Mouse (Mus musculus) liver, embryonic 14.5 days (tissue): ENCODE measurements around the gene Tex22. TPM values are rescaled to one million over a fixed set of nuclear protein-coding genes. Genes with fewer than 3 reads are reported as not detected.

Source experiments
- ATAC-seq: fragments of 200-750 bp; cut with Nextera tagmentation; 2 replicates; pipeline ENCODE4 v1.8.0; 2017; ENCODE audit warnings: moderate number of reproducible peaks, mild to moderate bottlenecking, moderate library complexity; ENCODE audit not compliant: insufficient read depth
- DNase-seq, 3 experiments: peaks; one replicate each; pipeline ENCODE4 v3.0.0-alpha.2; 2012 to 2013; ENCODE audit warnings: low read depth in 3 of 3, low spot score in 3 of 3
- H3K27ac ChIP-seq: fragments of 300-500 bp; sonication (generic); 2 replicates; pipeline ENCODE4 v1.5.1; 2014; ENCODE audit warnings: moderate library complexity, mild to moderate bottlenecking, control low read depth, inconsistent platforms
- H3K27me3 ChIP-seq: fragments of 300-500 bp; sonication (generic); 2 replicates; pipeline ENCODE4 v1.6.1; 2014; ENCODE audit warnings: mild to moderate bottlenecking, low read length, moderate library complexity; ENCODE audit not compliant: control insufficient read depth, insufficient read depth
- H3K36me3 ChIP-seq: fragments of 300-500 bp; sonication (generic); replicated peaks from 2 replicates; pipeline ENCODE4 v1.6.1; 2014; ENCODE audit warnings: low read depth; ENCODE audit not compliant: control insufficient read depth, insufficient read depth
- H3K4me1 ChIP-seq, 2 experiments: fragments of 200-500 bp in 1 of 2; fragments of 300-500 bp in 1 of 2; sonication (generic) in 1 of 2; replicated peaks; 2 replicates each; pipeline ENCODE4 v1.6.1; 2012 to 2014; ENCODE audit warnings: antibody characterized with exemption in 1 of 2, inconsistent platforms in 1 of 2, low read length in 1 of 2; ENCODE audit not compliant: control insufficient read depth in 2 of 2, insufficient read depth in 2 of 2
- H3K4me2 ChIP-seq: fragments of 300-500 bp; sonication (generic); 2 replicates; pipeline ENCODE4 v1.6.1; 2014; ENCODE audit warnings: low read depth, mild to moderate bottlenecking, control low read depth, moderate library complexity
- H3K4me3 ChIP-seq, 2 experiments: fragments of 200-500 bp in 1 of 2; fragments of 300-500 bp in 1 of 2; sonication (generic) in 1 of 2; 2 replicates each; pipeline ENCODE4 v1.5.1; 2012 to 2014; ENCODE audit warnings: low read depth in 2 of 2, low read length in 2 of 2, mild to moderate bottlenecking in 2 of 2, control low read depth in 1 of 2, inconsistent platforms in 1 of 2, moderate library complexity in 1 of 2; ENCODE audit not compliant: insufficient read depth in 1 of 2
- H3K9ac ChIP-seq: fragments of 300-500 bp; sonication (generic); replicated peaks from 2 replicates; pipeline ENCODE4 v1.6.1; 2014; ENCODE audit warnings: mild to moderate bottlenecking, control low read depth, moderate library complexity
- H3K9me3 ChIP-seq: fragments of 300-500 bp; sonication (generic); 2 replicates; pipeline ENCODE4 v1.6.1; 2016; ENCODE audit warnings: low read length, mixed read lengths; ENCODE audit not compliant: control insufficient read depth
- CTCF ChIP-seq: IDR thresholded peaks from 2 replicates; pipeline ENCODE4 v1.5.1; 2016; ENCODE audit warnings: antibody characterized with exemption, low read depth, control low read depth
- EP300 ChIP-seq: IDR thresholded peaks from 2 replicates; pipeline ENCODE4 v1.6.1; 2016; ENCODE audit warnings: antibody characterized with exemption, low read depth
- WGBS: fragments of 180-500 bp; shearing (Covaris S2); extraction: QIAGEN DNeasy Blood & Tissue Kit; methylation state at CpG from one replicate; pipeline ENCODE4 v1.1.7; 2014; ENCODE audit not compliant: insufficient replicate concordance; 5-methylcytosine and 5-hydroxymethylcytosine counted together
- polyA plus RNA-seq, 2 experiments: library from polyadenylated mRNA; depleted of rRNA in 1 of 2; stranded (reverse) in 1 of 2; unstranded in 1 of 2; fragments of >200 nt; fragmentation: Nextera tagmentation in 1 of 2; extraction: Ambion mirVana in 1 of 2; gene quantifications; 2 replicates each; pipeline versions ENCODE4 v1.2.1 to v1.2.3; 2012 to 2014

The Tex22 gene
- polyA plus RNA-seq, 2 experiments = 0.02 TPM; not detected in 1

- no peak for TF ChIP-seq EP300
- no peak for TF ChIP-seq CTCF
- Histone ChIP-seq H3K9ac (no peak overlapping the region), H3K36me3 (peaks cover 10% of the 10 kb centered on the region), H3K4me1 (peaks cover 15 to 23% of the 10 kb centered on the region in 2 experiments), H3K27me3 (no peaks in the 10 kb centered on the region), H3K27ac (no peak overlapping the region), H3K9me3 (no peaks in the 10 kb centered on the region), H3K4me3 (no peak overlapping the region), H3K4me2 (no peak overlapping the region)
- DNase-seq (no peak), ATAC-seq (no peak)
- whole genome bisulfite sequencing = 72% methylated on average over 15 of the region's 15 CpGs
These were observed 27.4 kb upstream of the Tex22 start for GRCm38 (mm10) chr12:113046861-113047260.

GRCm38 (mm10) chr12:113048103-113048502, 26.2 kb upstream of the Tex22 start:
- Histone ChIP-seq H3K9ac (no peak overlapping the region), H3K27me3 (no peaks in the 10 kb centered on the region), H3K4me2 (no peak overlapping the region), H3K27ac (no peak overlapping the region), H3K4me1 (peaks cover 3 to 13% of the 10 kb centered on the region in 2 experiments), H3K9me3 (no peaks in the 10 kb centered on the region), H3K36me3 (peaks cover 13% of the 10 kb centered on the region), H3K4me3 (no peak overlapping the region)
- 85% methylated on average over 5 of the region's 5 CpGs for WGBS
- TF ChIP-seq CTCF (no peak), EP300 (no peak)
- ATAC-seq (no peak), DNase-seq (no peak)

- H3K9me3 ChIP-seq = no peaks in the 10 kb centered on the region
- 56% methylated on average over 9 of the region's 9 CpGs for WGBS
- TF ChIP-seq CTCF = no peak
- no peak for TF ChIP-seq EP300
- H3K27me3 ChIP-seq = no peaks in the 10 kb centered on the region
- H3K4me2 ChIP-seq = no peak overlapping the region
- H3K4me1 ChIP-seq = no peaks in the 10 kb centered on the region
- H3K9ac ChIP-seq = no peak overlapping the region
- H3K4me3 ChIP-seq = no peak overlapping the region
- H3K36me3 ChIP-seq = peaks cover 13% of the 10 kb centered on the region
- no peak overlapping the region for H3K27ac ChIP-seq
- ATAC-seq (no peak), DNase-seq (no peak)
These were observed 24.5 kb upstream of the Tex22 start for GRCm38 (mm10) chr12:113049836-113050235.

- no peak for ATAC-seq
These were observed 23.6 kb upstream of the Tex22 start for GRCm38 (mm10) chr12:113050671-113051070.

GRCm38 (mm10) chr12:113051628-113052403, 22.5 kb upstream of the Tex22 start:
- ATAC-seq (no peak), DNase-seq (no peak)
- Histone ChIP-seq H3K27me3 (no peaks in the 10 kb centered on the region), H3K4me1 (no peaks in the 10 kb centered on the region), H3K4me3 (no peak overlapping the region), H3K9ac (no peak overlapping the region), H3K9me3 (no peaks in the 10 kb centered on the region), H3K4me2 (no peak overlapping the region), H3K36me3 (peaks cover 11% of the 10 kb centered on the region), H3K27ac (no peak overlapping the region)
- 72% methylated on average over 9 of the region's 9 CpGs for WGBS
- TF ChIP-seq CTCF = no peak
- no peak for TF ChIP-seq EP300

More at GRCm38 (mm10) chr12:113050671-113051070, 23.6 kb upstream of the Tex22 start:
- TF ChIP-seq CTCF = no peak
- no peak for TF ChIP-seq EP300
- Histone ChIP-seq H3K4me1 (no peaks in the 10 kb centered on the region), H3K9ac (no peak overlapping the region), H3K27me3 (no peaks in the 10 kb centered on the region), H3K27ac (no peak overlapping the region), H3K4me2 (no peak overlapping the region), H3K36me3 (peaks cover 13% of the 10 kb centered on the region), H3K9me3 (no peaks in the 10 kb centered on the region), H3K4me3 (no peak overlapping the region)
- WGBS = 86% methylated on average over 12 of the region's 12 CpGs
- no peak for DNase-seq
